Mouse (Mus musculus) thymus, postnatal 25 days (tissue): Measurements from ENCODE around the gene Crxos.
"Not testable (repeated sequence)": the region's sequence is repeated elsewhere in the genome, so short reads cannot be mapped to it uniquely, and the experiment has no call there.

Experiments
- DNase-seq: peaks from one replicate; pipeline ENCODE4 v3.0.0; 2022

Crxos gene

DNA sequence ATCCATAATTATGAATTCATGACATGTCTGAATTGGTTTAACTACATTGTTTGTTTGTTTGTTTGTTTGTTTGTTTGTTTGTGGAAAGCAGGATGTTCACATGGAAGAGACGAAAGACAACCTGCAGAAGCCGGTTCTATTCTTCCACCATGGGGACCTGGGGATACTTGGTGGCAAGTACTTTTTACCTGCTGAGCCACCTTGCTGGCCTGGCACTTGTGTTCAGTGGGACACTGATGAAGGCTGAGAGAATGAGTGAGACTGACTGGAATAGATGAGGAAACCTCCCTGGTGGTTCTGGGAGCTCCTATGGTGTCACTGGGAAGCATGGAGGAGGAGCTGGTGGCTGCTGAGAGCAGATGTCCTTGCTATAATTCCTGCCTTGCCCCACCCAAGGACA, at the start of gene Crxos:
Crxos (plus strand) TSS at position 301 of the 400 bp plus-strand sequence.
- DNase-seq, result no peak

- DNase-seq, result no peak
These were observed 42.8 kb upstream of the Crxos start, which contains the start of gene Obox6 for GRCm38 (mm10) chr7:15839578-15839977. Gene Obox6 (minus strand): TSS chr7:15839678.

DNA sequence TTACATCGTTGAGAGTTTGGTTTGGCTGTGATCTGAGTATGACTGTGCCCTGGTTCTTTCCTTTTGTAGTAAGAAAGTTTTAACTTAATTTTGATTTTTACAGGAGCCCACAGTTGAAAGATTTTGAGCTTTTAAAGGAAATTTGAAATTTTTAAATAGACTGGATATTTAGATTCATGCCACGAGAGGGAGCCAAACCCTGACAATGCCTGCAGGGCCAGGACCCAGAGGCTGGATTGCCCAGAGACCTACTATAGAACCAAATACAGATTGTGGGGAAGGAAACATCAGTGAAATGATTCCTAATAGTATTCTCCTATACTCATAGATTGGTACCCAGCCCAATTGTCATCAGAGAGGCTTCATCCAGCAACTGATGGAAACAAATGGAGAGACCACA, 22.8 kb upstream of the Crxos start:
- DNase-seq, result no peak

DNA sequence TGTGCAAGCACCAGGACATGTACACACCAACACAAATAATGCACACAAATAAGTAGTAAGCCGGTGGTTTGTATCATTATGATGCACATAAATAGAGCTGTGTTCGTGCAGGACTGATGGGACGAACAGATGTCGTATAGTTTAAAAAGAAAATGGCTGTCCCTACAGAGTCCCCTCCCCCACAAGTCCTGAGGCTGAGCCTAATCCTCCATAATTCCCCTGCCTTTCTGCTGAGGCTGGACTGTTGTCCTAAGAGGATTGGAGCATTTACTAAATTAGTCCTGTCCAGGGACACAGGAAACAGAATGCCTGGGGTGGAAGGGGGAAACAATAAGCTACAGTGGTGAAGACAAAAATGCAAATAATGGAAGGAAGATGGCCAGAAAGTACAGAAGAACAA, 18.3 kb upstream of the Crxos start:
- no peak for DNase-seq

GRCm38 (mm10) chr7:15879756-15880155, 2.7 kb upstream of the Crxos start, which contains the start of gene Crx:
Gene Crx (minus strand): TSS chr7:15879968.
- DNase-seq, result no peak

DNA sequence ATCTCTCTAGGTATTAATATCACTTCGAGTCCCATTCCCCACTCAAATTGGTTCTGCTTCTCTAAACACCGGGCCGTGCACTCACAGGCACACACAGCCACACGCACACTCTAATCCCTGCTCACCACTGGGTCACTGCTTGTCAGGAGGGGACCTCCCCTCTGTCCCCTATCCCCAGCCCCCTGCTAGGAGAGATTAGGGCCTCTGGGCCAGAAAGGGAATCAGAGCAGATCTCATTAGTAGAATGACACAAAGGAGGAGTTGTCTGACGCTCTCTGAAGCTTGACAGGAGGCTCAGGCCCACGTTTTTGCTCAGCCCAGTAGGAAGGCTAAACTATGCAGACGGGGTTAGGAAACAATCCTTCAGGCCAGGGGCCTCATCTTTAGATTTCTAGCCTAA, 1.0 kb upstream of the Crxos start:
- DNase-seq, result no peak

DNA sequence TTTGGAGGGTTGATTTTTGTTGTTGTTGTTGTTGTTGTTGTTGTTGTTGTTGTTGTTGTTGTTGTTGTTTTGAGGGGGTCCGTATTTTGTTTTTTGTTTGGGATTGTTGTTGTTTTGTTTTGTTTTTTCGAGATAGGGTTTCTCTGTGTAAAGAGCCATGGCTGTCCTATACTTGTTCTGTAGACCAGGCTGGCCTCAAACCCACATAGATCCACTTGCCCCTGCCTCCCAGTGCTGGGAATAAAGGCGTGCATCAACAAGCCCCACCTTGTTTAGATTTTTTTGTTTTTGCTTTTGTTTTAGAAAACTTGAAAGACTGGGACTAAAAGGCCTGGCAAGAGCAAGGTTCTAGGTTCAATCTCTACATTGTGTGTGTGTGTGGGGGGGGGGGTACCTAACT, 586 bp upstream of the Crxos start:
- DNase-seq, result no peak

DNA sequence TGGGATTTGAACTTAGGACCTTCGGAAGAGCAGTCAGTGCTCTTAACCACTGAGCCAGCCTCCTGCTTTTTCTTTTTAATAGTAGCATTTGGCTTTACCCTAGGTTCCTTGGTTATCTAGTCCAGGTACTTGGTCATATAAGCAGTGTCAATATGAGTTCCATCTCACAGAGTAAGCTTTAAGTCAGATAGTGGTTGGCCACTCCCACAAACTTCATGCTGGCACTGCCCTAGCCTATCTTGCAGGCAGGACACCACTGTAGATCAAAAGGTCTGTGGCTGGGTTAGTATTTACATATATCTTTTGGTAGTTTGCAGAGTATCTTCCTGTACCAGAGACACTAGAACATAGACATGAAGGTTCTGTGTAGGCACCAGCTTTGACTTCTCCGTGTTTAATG, 1.7 kb downstream of the Crxos start:
- DNase-seq, result no peak

DNA sequence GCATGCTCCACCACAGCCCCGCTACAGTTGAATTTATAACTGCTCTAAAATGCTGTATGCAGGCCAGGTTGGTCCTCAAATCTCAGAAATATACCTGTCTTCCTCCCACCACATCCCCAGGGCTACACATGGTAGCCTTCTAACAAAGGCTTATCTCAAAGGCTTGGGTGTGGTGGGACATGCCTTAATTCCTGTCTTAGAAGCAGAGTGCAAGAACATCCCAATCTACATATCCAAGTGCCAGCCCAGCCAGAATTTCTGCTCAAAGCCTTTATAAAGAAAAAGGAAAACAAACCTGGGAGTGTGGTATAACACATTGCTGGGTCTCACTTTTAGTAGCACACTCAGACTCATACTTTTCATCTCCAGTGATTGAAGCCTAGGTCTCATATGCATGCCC, 11.8 kb downstream of the Crxos start:
- DNase-seq, result no peak

DNA sequence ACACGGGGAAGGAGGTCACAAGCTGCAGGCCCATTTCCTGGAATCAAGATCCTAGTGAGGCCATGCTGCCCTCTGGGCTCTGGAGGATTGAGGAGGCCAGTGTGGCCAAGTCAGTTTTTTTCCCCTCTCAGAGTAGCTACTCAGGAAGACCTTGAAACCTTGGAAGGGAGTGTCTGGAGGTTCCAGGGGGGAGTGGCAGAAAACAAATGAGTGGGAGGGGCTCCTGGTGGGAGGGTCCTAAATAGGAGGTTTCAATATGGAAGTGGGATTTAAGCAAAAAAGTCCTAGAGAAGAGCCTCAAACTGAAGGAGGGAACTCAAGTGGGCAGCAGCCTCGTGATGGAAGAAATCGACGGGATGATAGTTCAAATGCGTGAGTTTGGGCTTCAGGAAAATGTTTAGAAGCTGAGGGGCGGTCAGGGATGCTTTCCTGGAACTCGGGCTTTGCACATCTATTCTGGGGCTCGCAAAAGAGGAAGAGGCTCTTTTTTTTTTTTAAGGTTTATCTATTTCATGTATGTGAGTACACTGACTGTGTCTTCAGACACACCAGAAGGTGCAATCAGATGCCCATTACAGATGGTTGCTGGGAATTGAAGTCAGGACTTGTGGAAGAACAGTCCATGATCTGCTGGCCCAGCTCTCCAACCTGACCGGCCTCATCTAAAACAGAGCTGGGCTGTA, 19.1 kb downstream of the Crxos start:
- DNase-seq, result no peak

- no peak for DNase-seq
These were observed 23.4 kb downstream of the Crxos start for GRCm38 (mm10) chr7:15905861-15906260.

DNA sequence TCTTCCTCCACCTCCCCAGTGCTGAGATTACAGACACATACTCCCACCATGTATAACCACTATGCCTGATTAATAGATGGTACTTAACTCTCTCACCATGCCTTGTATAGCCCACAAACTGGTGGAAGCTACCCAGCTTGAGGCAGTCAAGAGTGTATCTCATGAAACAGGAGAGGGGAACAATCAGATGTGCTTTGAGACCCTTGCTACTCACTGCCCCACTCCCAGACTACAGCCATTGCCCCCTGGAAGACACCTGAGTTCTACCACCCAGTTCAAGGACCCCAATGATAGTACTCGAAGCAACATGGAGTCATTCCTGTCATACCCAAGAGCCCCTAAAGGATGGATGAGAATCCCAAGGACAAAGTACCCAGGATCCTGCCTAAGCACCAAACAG, 24.2 kb downstream of the Crxos start:
- DNase-seq, result no peak

- DNase-seq, result no peak
These were observed 25.7 kb downstream of the Crxos start for GRCm38 (mm10) chr7:15907971-15908590.

GRCm38 (mm10) chr7:15910521-15910920, 28.1 kb downstream of the Crxos start:
- DNase-seq, result no peak

GRCm38 (mm10) chr7:15912183-15912582, 29.8 kb downstream of the Crxos start:
- DNase-seq, result peak; percentile 70

DNA sequence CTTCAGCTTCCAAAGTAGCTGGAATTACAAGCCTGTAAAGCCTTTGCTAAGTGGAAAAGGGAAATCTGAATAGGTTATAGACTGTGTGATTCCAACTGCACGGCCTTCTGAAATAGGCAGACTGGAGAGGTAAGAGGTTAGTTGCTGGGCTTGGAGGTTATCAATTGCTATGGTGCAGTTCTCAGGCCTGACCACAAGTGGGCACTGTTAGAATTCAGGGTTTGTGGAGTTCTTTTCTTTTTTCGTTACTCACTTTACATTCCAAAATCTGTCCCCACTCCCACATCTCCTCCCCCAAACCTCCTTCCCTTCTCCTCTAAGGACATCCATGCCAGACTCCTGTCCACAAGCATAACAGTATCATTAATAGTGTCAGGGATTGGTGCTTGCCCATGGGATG, 31.8 kb downstream of the Crxos start:
- peak; percentile 52 for DNase-seq

DNA sequence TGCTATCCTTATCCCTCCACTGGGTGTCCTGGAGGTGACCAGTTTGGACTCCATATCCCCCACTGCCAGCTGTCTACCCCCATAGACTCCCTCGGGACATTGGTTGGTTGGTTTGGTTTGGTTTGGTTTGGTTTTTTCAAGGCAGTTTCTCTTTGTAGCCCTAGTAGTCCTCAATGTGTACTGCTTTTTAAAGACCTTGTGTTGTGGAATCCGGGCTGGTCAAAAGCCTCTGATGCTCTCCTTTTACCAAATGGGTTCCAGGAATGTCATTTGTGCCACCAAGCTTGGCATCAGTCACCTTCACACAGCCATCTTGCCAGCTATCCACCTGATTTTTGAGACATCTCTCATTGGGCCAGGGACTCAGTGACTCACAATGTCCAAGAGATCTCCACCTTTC, 32.3 kb downstream of the Crxos start:
- no peak for DNase-seq

DNA sequence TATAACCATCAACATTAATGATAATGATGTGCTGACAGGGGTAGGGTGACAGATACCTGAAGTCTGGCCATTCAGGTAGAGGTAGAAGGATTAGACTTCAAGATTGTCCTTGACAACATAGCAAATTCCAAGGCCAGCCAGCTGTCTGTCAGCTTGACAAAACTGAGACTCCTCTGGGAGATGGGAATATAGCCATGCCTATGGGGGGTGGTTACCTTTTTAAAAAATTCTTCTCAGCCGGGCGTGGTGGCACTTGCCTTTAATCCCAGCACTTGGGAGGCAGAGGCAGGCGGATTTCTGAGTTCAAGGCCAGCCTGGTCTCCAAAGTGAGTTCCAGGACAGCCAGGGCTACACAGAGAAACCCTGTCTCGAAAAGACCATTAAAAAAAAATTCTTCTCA, 33.3 kb downstream of the Crxos start:
- DNase-seq, result not testable (repeated sequence)

GRCm38 (mm10) chr7:15916134-15916723, 33.8 kb downstream of the Crxos start:
- DNase-seq, result no peak

- no peak for DNase-seq
These were observed 34.6 kb downstream of the Crxos start for GRCm38 (mm10) chr7:15916996-15917395.

GRCm38 (mm10) chr7:15918371-15918770, 36.0 kb downstream of the Crxos start:
- no peak for DNase-seq

GRCm38 (mm10) chr7:15919947-15920346, 37.5 kb downstream of the Crxos start:
- DNase-seq, result no peak

GRCm38 (mm10) chr7:15920645-15921190, 38.3 kb downstream of the Crxos start:
- no peak for DNase-seq

DNA sequence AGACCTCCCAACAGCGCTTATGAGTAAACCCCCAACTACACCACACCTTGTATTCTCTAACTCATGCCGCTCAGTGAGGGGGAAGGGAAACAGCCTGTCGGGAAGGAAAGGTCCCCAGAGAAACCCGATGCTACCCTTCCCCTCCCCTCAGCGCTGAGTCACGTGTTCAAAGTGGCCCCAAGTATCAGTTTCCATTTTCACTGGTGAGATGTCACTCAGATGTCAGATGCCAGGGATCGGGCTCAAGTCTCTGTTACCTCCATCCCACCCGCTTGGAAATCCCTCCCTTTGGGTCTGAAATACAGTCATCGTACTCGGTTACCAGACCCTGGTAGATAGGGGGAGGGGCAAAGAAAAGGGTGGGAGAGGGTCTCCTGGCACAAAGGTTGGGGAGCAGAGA, 39.4 kb downstream of the Crxos start:
- peak; percentile 58 for DNase-seq
